Comparison of ENCODE assay signal across 18 mouse cellular contexts in the genomic region with DNA sequence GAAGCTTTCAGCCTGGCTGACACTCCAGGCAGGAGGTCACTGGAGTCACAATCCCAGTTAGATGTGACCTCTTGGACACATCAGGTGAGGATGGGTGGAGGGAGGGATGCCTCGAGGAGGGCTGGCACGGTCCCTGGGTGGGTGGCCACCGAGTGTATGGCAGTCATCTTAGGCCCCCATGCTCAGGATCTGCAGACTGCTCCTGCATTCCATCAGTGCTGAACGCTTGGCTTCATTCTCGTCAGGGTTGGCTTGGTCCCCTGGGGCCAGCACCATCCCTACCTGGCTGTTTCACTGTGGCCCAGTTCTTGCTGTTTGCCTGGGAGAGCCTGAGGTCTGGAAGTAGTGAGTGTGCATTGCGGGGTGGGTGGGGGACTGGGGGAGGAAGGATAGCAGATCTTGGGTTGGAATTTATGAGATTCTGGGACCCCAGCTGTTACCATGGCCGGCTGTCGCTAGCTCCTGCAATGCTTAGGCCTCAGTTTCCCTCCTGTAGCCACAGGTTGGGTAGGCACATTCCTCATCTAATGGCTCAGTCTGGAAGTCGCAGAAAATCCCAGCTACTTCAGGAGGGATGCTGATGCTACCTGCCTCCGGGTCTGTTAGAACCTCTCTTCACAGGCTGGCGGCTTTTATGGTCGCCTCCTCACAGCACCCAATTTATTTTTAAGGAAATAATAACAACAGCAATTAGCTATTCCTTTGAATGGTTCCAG.
DNase-seq lines count a peak whose midpoint lies in the region; ATAC-seq lines count a peak whose summit lies in the region.
"Had no signal": no experiment of that assay in that cellular context is flagged by ENCODE, and none has a peak within 500 bp of the region (broad histone marks: within the 10 kb centered on the region; RNA-seq: fewer than 3 reads in every experiment).

No protein-coding gene starts in this region.

- peaks cover 13% of the 10 kb centered on the region for H3K4me1 ChIP-seq in midbrain, embryonic 13.5 days (replicated peaks)
- peaks cover 14% of the 10 kb centered on the region for H3K4me1 ChIP-seq in midbrain, embryonic 10.5 days
- peaks cover 17% of the 10 kb centered on the region for H3K4me1 ChIP-seq in kidney, embryonic 15.5 days
- H3K4me1 ChIP-seq in neural tube, embryonic 15.5 days = peaks cover 11% of the 10 kb centered on the region
- H3K4me1 ChIP-seq: intestine, embryonic 15.5 days had no signal

- H3K9me3 ChIP-seq in midbrain, embryonic 13.5 days = peaks cover 9% of the 10 kb centered on the region
- peaks cover 12% of the 10 kb centered on the region for H3K9me3 ChIP-seq in midbrain, embryonic 10.5 days (replicated peaks)
- H3K9me3 ChIP-seq in kidney, embryonic 15.5 days (replicated peaks) = no peaks in the 10 kb centered on the region; the same call in 1 of the 2 replicates
- H3K9me3 ChIP-seq in neural tube, embryonic 15.5 days (replicated peaks) = no peaks in the 10 kb centered on the region; the same call in 1 of the 2 replicates
- H3K9me3 ChIP-seq: intestine, embryonic 15.5 days had no signal

- peak; percentile 21; the same call in 1 of the 2 replicates for ATAC-seq in midbrain, embryonic 13.5 days
- ATAC-seq in kidney, embryonic 15.5 days (replicated peaks; ENCODE audit: low FRiP score) = peak; percentile 84
- ATAC-seq in neural tube, embryonic 15.5 days (ENCODE audit: low FRiP score) = peak; percentile 31; the same call in 1 of the 2 replicates
- ATAC-seq: intestine, embryonic 15.5 days had no signal

- WGBS in midbrain, embryonic 13.5 days = 78% methylated on average over 12 of the region's 12 CpGs
- 86% methylated on average over 12 of the region's 12 CpGs for WGBS in midbrain, embryonic 10.5 days
- WGBS in kidney, embryonic 15.5 days = 24% methylated on average over 12 of the region's 12 CpGs
- 60% methylated on average over 12 of the region's 12 CpGs for WGBS in neural tube, embryonic 15.5 days

- H3K27ac ChIP-seq in midbrain, embryonic 13.5 days = peak overlapping the region; percentile 74
- H3K27ac ChIP-seq in midbrain, embryonic 10.5 days (replicated peaks) = no peak overlapping the region; the same call in 1 of the 2 replicates
- H3K27ac ChIP-seq in kidney, embryonic 15.5 days = no peak overlapping the region
- no peak overlapping the region for H3K27ac ChIP-seq in neural tube, embryonic 15.5 days (replicated peaks)
- H3K27ac ChIP-seq: hindbrain, embryonic 10.5 days; intestine, embryonic 15.5 days had no signal

- no peak overlapping the region for H3K4me2 ChIP-seq in midbrain, embryonic 13.5 days (replicated peaks)
- H3K4me2 ChIP-seq in kidney, embryonic 15.5 days = peak overlapping the region; percentile 34; the same call in 1 of the 2 replicates
- H3K4me2 ChIP-seq in neural tube, embryonic 15.5 days = no peak overlapping the region
- H3K4me2 ChIP-seq: intestine, embryonic 15.5 days had no signal

- DNase-seq in cerebellum, adult 9-11 months = peak; percentile 9
- DNase-seq in cerebellum, adult 8-10 months = no peak
- no peak for DNase-seq in midbrain, embryonic 10.5 days (ENCODE audit: low spot score)
- no peak for DNase-seq in lung, postnatal 10 days
- DNase-seq in ovary, adult 18-20 months (ENCODE audit: low spot score) = no peak
- DNase-seq: adrenal gland, postnatal 25 days; cerebellum, adult 9-10 months; lung, adult 18-20 months; lung, postnatal 4 days; right cerebral cortex, postnatal 4 days; thymus, adult 2 months had no signal

- H3K9ac ChIP-seq in midbrain, embryonic 13.5 days (replicated peaks) = no peak overlapping the region
- H3K9ac ChIP-seq in kidney, embryonic 15.5 days = no peak overlapping the region
- H3K9ac ChIP-seq in neural tube, embryonic 15.5 days (replicated peaks) = no peak overlapping the region
- H3K9ac ChIP-seq: intestine, embryonic 15.5 days had no signal

- H3K4me3 ChIP-seq in midbrain, embryonic 13.5 days (replicated peaks) = no peak overlapping the region
- no peak overlapping the region for H3K4me3 ChIP-seq in midbrain, embryonic 10.5 days
- no peak overlapping the region for H3K4me3 ChIP-seq in kidney, embryonic 15.5 days (replicated peaks)
- no peak overlapping the region for H3K4me3 ChIP-seq in neural tube, embryonic 15.5 days (replicated peaks)
- H3K4me3 ChIP-seq: erythroblast, embryonic 14.5 days; hindbrain, embryonic 10.5 days; intestine, embryonic 15.5 days; myocyte had no signal

- no peaks in the 10 kb centered on the region for H3K36me3 ChIP-seq in midbrain, embryonic 13.5 days
- no peaks in the 10 kb centered on the region for H3K36me3 ChIP-seq in midbrain, embryonic 10.5 days
- H3K36me3 ChIP-seq in kidney, embryonic 15.5 days = no peaks in the 10 kb centered on the region
- no peaks in the 10 kb centered on the region for H3K36me3 ChIP-seq in neural tube, embryonic 15.5 days
- H3K36me3 ChIP-seq: hindbrain, embryonic 10.5 days; intestine, embryonic 15.5 days had no signal

- peaks cover 9% of the 10 kb centered on the region; the same call in 1 of the 2 replicates for H3K27me3 ChIP-seq in midbrain, embryonic 13.5 days
- peaks cover 20% of the 10 kb centered on the region; the same call in 1 of the 2 replicates for H3K27me3 ChIP-seq in midbrain, embryonic 10.5 days (ENCODE audit: low read depth, poor library complexity, severe bottlenecking)
- peaks cover 6% of the 10 kb centered on the region; the same call in 1 of the 2 replicates for H3K27me3 ChIP-seq in kidney, embryonic 15.5 days
- H3K27me3 ChIP-seq in neural tube, embryonic 15.5 days (replicated peaks) = no peaks in the 10 kb centered on the region
- H3K27me3 ChIP-seq: intestine, embryonic 15.5 days had no signal

Comparison
In these comparisons a context has a peak if more than half of its experiments do, and no peak if none do; other contexts are left out.
1. ATAC-seq: peak in every context shown above with its lines; median percentile 84 in kidney, embryonic 15.5 days; 31 in neural tube, embryonic 15.5 days; 21 in midbrain, embryonic 13.5 days.